Mouse (Mus musculus): ENCODE results near the gene Vav3. TPM values are rescaled to one million over a fixed set of nuclear protein-coding genes. Genes with fewer than 3 reads are reported as not detected.

Vav3 gene
- total and polyA plus RNA-seq, 3 experiments, result 0.08 TPM; not detected in 2

DNA sequence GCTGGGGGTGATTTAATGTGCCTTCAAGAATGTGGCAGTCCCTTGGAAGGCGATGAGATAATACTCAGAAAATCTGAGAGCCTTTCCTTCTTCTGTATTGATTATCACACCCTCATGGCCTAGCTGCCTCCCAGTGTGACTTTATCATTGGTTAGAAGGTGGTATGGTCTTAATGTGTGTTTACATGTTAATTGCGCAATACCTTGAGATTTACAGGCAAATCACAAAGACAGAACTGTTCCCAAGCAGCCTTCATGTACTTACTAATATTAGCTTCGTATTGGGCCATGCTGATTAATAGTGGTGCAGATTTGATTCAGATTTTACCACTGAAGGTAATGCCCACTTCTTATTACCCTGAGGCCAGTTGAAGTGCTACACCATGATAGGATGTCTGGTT lies 381.3 kb downstream of the Vav3 start:
- dilution Hi-C loops (cut with MboI; ENCODE audit: extremely low pct_ligation_motif_present, extremely low pct_unique_long_range_greater_than_20kb, low sequenced_read_pairs), result no loop called here
- H3K79me2 ChIP-seq (replicated peaks; ENCODE audit: control insufficient read depth, extremely low read depth, insufficient read depth, poor library complexity, severe bottlenecking), result no peaks in the 10 kb centered on the region
- no peak overlapping the region for H3K9ac ChIP-seq (ENCODE audit: insufficient read depth, low read depth)
- DNase-seq (ENCODE audit: extremely low read depth), result no peak
- no peak overlapping the region for H3K27ac ChIP-seq (ENCODE audit: insufficient read depth, low read depth)
- no peaks in the 10 kb centered on the region for H3K4me1 ChIP-seq (ENCODE audit: control insufficient read depth in 1 of 2, insufficient read depth in 2 of 2)
- in situ Hi-C loops (cut with MboI; ENCODE audit: low pct_ligation_motif_present, low pct_unique_long_range_greater_than_20kb, low sequenced_read_pairs), result no loop called here
- no peak overlapping the region for H3K4me2 ChIP-seq (ENCODE audit: insufficient read depth, low read depth, poor library complexity, severe bottlenecking)
- no peak for TF ChIP-seq EP300 (IDR thresholded peaks at IDR 0.05; ENCODE audit: low read length)
- no peak for TF ChIP-seq KAT2A (IDR thresholded peaks at IDR 0.05; ENCODE audit: insufficient replicate concordance, low read length)
- TF ChIP-seq HCFC1 (IDR thresholded peaks at IDR 0.05; ENCODE audit: low read depth, low read length), result no peak
- peaks cover 61% of the 10 kb centered on the region for H3K9me3 ChIP-seq (replicated peaks; ENCODE audit: low read length)
- no peaks in the 10 kb centered on the region for H3K27me3 ChIP-seq (replicated peaks)
- no peak overlapping the region for H3K4me3 ChIP-seq (replicated peaks in 1 of 3; ENCODE audit: low read depth in 2 of 3, low read length in 2 of 3, poor library complexity in 1 of 3)
- H3K36me3 ChIP-seq (replicated peaks in 1 of 2; ENCODE audit: control insufficient read depth in 1 of 2, insufficient read depth in 1 of 2, low read length in 1 of 2), result no peaks in the 10 kb centered on the region

- dilution Hi-C loops (cut with MboI; ENCODE audit: extremely low pct_ligation_motif_present, extremely low pct_unique_long_range_greater_than_20kb, low sequenced_read_pairs) (no loop called here), in situ Hi-C loops (cut with MboI; ENCODE audit: low pct_ligation_motif_present, low pct_unique_long_range_greater_than_20kb, low sequenced_read_pairs) (no loop called here)
- Histone ChIP-seq H3K27me3 (replicated peaks) (no peaks in the 10 kb centered on the region), H3K4me3 (replicated peaks in 1 of 3; ENCODE audit: low read depth in 2 of 3, low read length in 2 of 3, poor library complexity in 1 of 3) (no peak overlapping the region), H3K79me2 (replicated peaks; ENCODE audit: control insufficient read depth, extremely low read depth, insufficient read depth, poor library complexity, severe bottlenecking) (no peaks in the 10 kb centered on the region), H3K4me1 (ENCODE audit: control insufficient read depth in 1 of 2, insufficient read depth in 2 of 2) (no peaks in the 10 kb centered on the region), H3K9ac (ENCODE audit: insufficient read depth, low read depth) (no peak overlapping the region), H3K4me2 (ENCODE audit: insufficient read depth, low read depth, poor library complexity, severe bottlenecking) (no peak overlapping the region), H3K36me3 (replicated peaks in 1 of 2; ENCODE audit: control insufficient read depth in 1 of 2, insufficient read depth in 1 of 2, low read length in 1 of 2) (no peaks in the 10 kb centered on the region), H3K9me3 (replicated peaks; ENCODE audit: low read length) (peaks cover 61% of the 10 kb centered on the region), H3K27ac (ENCODE audit: insufficient read depth, low read depth) (no peak overlapping the region)
- no peak for DNase-seq (ENCODE audit: extremely low read depth)
- no peak for TF ChIP-seq ZNF384 (IDR thresholded peaks at IDR 0.05; ENCODE audit: low read depth, low read length)
- no peak for TF ChIP-seq MAX (IDR thresholded peaks at IDR 0.05; ENCODE audit: low read length)
- no peak for TF ChIP-seq TCF12 (IDR thresholded peaks at IDR 0.05; ENCODE audit: low read depth, low read length)
- TF ChIP-seq ZKSCAN1 (IDR thresholded peaks at IDR 0.05; ENCODE audit: borderline replicate concordance, low read depth, low read length), result no peak
- no peak for TF ChIP-seq GABPA (IDR thresholded peaks at IDR 0.05; ENCODE audit: insufficient replicate concordance, low read depth, low read length)
- no peak for TF ChIP-seq ETS1 (conservative IDR thresholded peaks at IDR 0.05; ENCODE audit: low read depth, low read length)
- TF ChIP-seq RAD21 (IDR thresholded peaks at IDR 0.05; ENCODE audit: low read depth, low read length), result no peak
Observed at GRCm38 (mm10) chr3:109726776-109727175, 386.3 kb downstream of the Vav3 start.

GRCm38 (mm10) chr3:109731592-109732230 lies 391.3 kb downstream of the Vav3 start:
- in situ Hi-C loops (cut with MboI; ENCODE audit: low pct_ligation_motif_present, low pct_unique_long_range_greater_than_20kb, low sequenced_read_pairs) (no loop called here), dilution Hi-C loops (cut with MboI; ENCODE audit: extremely low pct_ligation_motif_present, extremely low pct_unique_long_range_greater_than_20kb, low sequenced_read_pairs) (no loop called here)
- TF ChIP-seq ETS1 (conservative IDR thresholded peaks at IDR 0.05; ENCODE audit: low read depth, low read length), result no peak
- TF ChIP-seq MAFK (IDR thresholded peaks at IDR 0.05; ENCODE audit: insufficient replicate concordance, low read length), result no peak
- no peak for TF ChIP-seq CTCF (conservative IDR thresholded peaks at IDR 0.05 in 1 of 2, IDR thresholded peaks at IDR 0.05 in 1 of 2; ENCODE audit: low read depth in 2 of 2, low read length in 2 of 2)
- no peak for TF ChIP-seq IRF4 (IDR thresholded peaks at IDR 0.05; ENCODE audit: low read depth, low read length)
- TF ChIP-seq CHD2 (IDR thresholded peaks at IDR 0.05; ENCODE audit: low read length), result no peak
- TF ChIP-seq NRF1 (IDR thresholded peaks at IDR 0.05; ENCODE audit: low read depth, low read length), result no peak
- TF ChIP-seq USF2 (conservative IDR thresholded peaks at IDR 0.05; ENCODE audit: low read depth, low read length), result no peak
- no peak for TF ChIP-seq USF1 (IDR thresholded peaks at IDR 0.05; ENCODE audit: low read depth, low read length)
- no peak for TF ChIP-seq RAD21 (IDR thresholded peaks at IDR 0.05; ENCODE audit: low read depth, low read length)
- no peak for TF ChIP-seq MEF2A (IDR thresholded peaks at IDR 0.05; ENCODE audit: borderline replicate concordance, low read depth, low read length)
- TF ChIP-seq KAT2A (IDR thresholded peaks at IDR 0.05; ENCODE audit: insufficient replicate concordance, low read length), result no peak
- no peak for TF ChIP-seq JUND (conservative IDR thresholded peaks at IDR 0.05; ENCODE audit: low read depth, low read length)
- TF ChIP-seq EP300 (IDR thresholded peaks at IDR 0.05; ENCODE audit: low read length), result no peak
- TF ChIP-seq MXI1 (IDR thresholded peaks at IDR 0.05; ENCODE audit: low read depth, low read length), result no peak
- TF ChIP-seq GABPA (IDR thresholded peaks at IDR 0.05; ENCODE audit: insufficient replicate concordance, low read depth, low read length), result no peak
- TF ChIP-seq ZC3H11A (IDR thresholded peaks at IDR 0.05; ENCODE audit: low read depth, low read length), result no peak
- Histone ChIP-seq H3K9ac (ENCODE audit: insufficient read depth, low read depth) (no peak overlapping the region), H3K4me3 (replicated peaks in 1 of 3; ENCODE audit: low read depth in 2 of 3, low read length in 2 of 3, poor library complexity in 1 of 3) (no peak overlapping the region), H3K36me3 (replicated peaks in 1 of 2; ENCODE audit: control insufficient read depth in 1 of 2, insufficient read depth in 1 of 2, low read length in 1 of 2) (no peaks in the 10 kb centered on the region), H3K4me1 (ENCODE audit: control insufficient read depth in 1 of 2, insufficient read depth in 2 of 2) (no peaks in the 10 kb centered on the region), H3K27me3 (replicated peaks) (no peaks in the 10 kb centered on the region), H3K27ac (ENCODE audit: insufficient read depth, low read depth) (no peak overlapping the region), H3K9me3 (replicated peaks; ENCODE audit: low read length) (peaks cover 72% of the 10 kb centered on the region), H3K79me2 (replicated peaks; ENCODE audit: control insufficient read depth, extremely low read depth, insufficient read depth, poor library complexity, severe bottlenecking) (no peaks in the 10 kb centered on the region), H3K4me2 (ENCODE audit: insufficient read depth, low read depth, poor library complexity, severe bottlenecking) (no peak overlapping the region)
- DNase-seq (ENCODE audit: extremely low read depth), result no peak
